20 mouse cellular contexts compared by ENCODE assay signal in genomic region chr1:34742234-34742633, GRCm38 (mm10).
"Had no signal": no experiment of that assay in that cellular context is flagged by ENCODE, and none has a peak within 500 bp of the region (broad histone marks: within the 10 kb centered on the region; RNA-seq: fewer than 3 reads in every experiment).

No protein-coding gene starts in this region.

- H3K27ac ChIP-seq: limb, embryonic 10.5 days; limb, embryonic 13.5 days; liver, embryonic 12.5 days; liver, embryonic 15.5 days; lung, embryonic 15.5 days; midbrain, embryonic 10.5 days; midbrain, embryonic 13.5 days; neural tube, embryonic 13.5 days had no signal

- H3K9me3 ChIP-seq: limb, embryonic 10.5 days; limb, embryonic 13.5 days; liver, embryonic 12.5 days; liver, embryonic 15.5 days; lung, embryonic 15.5 days; midbrain, embryonic 10.5 days; midbrain, embryonic 13.5 days; neural tube, embryonic 13.5 days had no signal

- DNase-seq: kidney, adult 9 months; kidney, postnatal 14 days; kidney, postnatal 4 days; layer of hippocampus, adult 9-11 months; liver; lung, adult 18-20 months; lung, postnatal 10 days; lung, postnatal 36 days; thymus, postnatal 25 days had no signal

- ATAC-seq: liver, embryonic 12.5 days; midbrain, embryonic 13.5 days; midbrain, embryonic 16.5 days had no signal

- H3K36me3 ChIP-seq: limb, embryonic 10.5 days; limb, embryonic 13.5 days; liver, embryonic 12.5 days; liver, embryonic 15.5 days; lung, embryonic 15.5 days; midbrain, embryonic 10.5 days; midbrain, embryonic 13.5 days had no signal

- H3K4me1 ChIP-seq: limb, embryonic 10.5 days; limb, embryonic 13.5 days; liver, embryonic 12.5 days; liver, embryonic 15.5 days; lung, embryonic 15.5 days; midbrain, embryonic 10.5 days; midbrain, embryonic 13.5 days; neural tube, embryonic 13.5 days had no signal

- H3K4me3 ChIP-seq: limb, embryonic 10.5 days; limb, embryonic 13.5 days; liver, embryonic 12.5 days; liver, embryonic 15.5 days; lung, embryonic 15.5 days; megakaryocyte, embryonic 14.5 days; midbrain, embryonic 10.5 days; midbrain, embryonic 13.5 days; myocyte; neural tube, embryonic 13.5 days had no signal

- H3K27me3 ChIP-seq: liver, embryonic 12.5 days; lung, embryonic 15.5 days; midbrain, embryonic 13.5 days; neural tube, embryonic 13.5 days had no signal

- H3K9ac ChIP-seq: limb, embryonic 13.5 days; liver, embryonic 12.5 days; liver, embryonic 15.5 days; lung, embryonic 15.5 days; midbrain, embryonic 13.5 days; neural tube, embryonic 13.5 days had no signal

- H3K4me2 ChIP-seq: limb, embryonic 13.5 days; liver, embryonic 12.5 days; liver, embryonic 15.5 days; lung, embryonic 15.5 days; midbrain, embryonic 13.5 days; neural tube, embryonic 13.5 days had no signal
